Mouse (Mus musculus) layer of hippocampus, postnatal 25 days (tissue): Measurements from ENCODE around the gene Krtap19-1. TPM values are rescaled to one million over a fixed set of nuclear protein-coding genes. Genes with fewer than 3 reads are reported as not detected.
A peak's percentile ranks its signal among the peaks of the same experiment; 100 is the strongest.

Experiments used
- DNase-seq, 2 experiments: peaks; one replicate each; pipeline ENCODE4 v3.0.0; 2022; ENCODE audit warnings: mixed read lengths in 2 of 2, low spot score in 1 of 2; ENCODE audit errors: extremely low spot score in 1 of 2
- total RNA-seq, 2 experiments: library from RNA; stranded (reverse); gene quantifications; 2 replicates each; pipeline ENCODE4 v1.2.3; 2021

The Krtap19-1 gene
- total RNA-seq, result not detected

- no peak for DNase-seq
Observed at GRCm38 (mm10) chr16:88869311-88869710, at the start of gene Krtap19-1. Gene Krtap19-1 (minus strand): TSS chr16:88869411.

DNA sequence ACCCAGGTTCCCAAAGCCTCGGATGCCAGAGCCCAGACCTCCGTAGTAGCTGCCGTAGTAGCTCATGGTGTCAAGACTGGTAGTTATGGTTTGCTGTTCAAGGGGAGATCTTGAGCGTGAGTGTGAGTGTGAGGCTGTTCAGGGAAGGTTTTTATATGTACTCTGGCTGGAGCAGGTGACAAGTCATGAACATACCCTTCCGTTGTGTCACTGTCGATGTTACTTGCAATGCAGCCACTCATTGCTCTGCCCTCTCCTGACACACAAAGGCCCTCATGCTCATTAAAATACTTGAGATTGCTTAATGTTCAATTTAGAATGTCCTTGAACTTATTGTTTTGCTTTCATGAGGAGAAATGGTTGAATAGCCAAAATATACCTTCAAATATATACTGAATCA is 27.1 kb upstream of the Krtap19-1 start, which contains the start of gene Krtap19-5:
Gene Krtap19-5 (minus strand): TSS at position 101 of the 400 bp plus-strand sequence.
- no peak for DNase-seq

DNA sequence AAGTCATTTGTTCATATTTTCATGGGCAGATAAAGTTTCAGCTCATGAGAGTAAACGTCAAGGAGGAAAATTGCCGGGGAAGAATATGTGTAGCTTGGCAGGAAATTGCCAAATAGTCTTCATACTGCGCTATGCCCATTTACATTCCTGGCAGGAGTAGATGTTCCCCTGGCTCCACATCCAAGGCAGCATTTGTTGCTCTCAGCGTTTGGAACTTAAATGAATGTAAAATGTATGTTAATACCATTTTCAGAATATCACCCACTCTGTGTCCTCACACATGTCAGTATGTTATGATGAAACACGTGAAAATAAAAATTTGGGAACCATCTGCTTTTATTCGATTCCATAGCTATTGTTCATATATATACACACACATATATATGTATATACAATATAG is 17.7 kb upstream of the Krtap19-1 start:
- DNase-seq, result no peak

DNA sequence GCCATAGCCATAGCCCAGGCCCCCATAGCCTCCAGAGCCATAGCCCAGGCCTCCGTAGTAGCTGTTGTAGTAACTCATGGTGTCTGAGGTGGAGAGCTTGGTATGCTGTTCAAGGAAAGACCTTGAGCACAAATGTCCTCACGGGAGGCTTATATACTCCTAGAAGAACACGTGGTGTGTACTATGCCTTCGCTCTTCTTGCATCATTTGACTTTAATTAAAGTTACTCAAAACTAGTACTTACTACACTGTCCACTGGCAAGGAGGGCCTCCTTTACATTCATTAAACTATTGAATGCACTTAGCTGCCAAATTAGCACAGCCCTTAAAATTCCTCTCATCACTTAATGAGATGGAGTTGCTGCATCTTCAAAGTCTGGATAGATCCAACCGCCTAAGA is 15.8 kb upstream of the Krtap19-1 start, which contains the start of gene Krtap19-4:
Gene Krtap19-4 (minus strand): TSS at position 101 of the 400 bp plus-strand sequence.
- DNase-seq, result no peak

DNA sequence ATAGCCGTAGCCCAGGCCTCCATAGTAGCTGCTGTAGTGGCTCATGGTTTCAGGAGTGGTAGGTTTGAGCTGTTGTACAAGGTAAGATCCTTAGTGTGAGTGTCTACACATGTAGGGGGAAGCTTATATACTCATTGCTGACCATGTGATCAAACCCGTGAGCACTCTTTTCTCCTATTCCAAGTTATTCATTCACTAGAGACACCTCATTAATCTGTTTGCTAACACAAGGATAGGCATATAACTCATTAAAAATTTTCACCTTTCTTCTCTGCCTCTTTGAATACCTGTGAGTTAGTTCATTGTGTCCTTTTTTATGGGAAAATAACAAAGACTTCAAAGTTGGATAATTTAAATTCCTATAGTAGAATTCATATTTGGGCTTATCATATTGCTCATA is 8.7 kb upstream of the Krtap19-1 start, which contains the start of gene Krtap19-3:
Gene Krtap19-3 (minus strand): TSS at position 101 of the 400 bp plus-strand sequence.
- DNase-seq, result no peak

DNA sequence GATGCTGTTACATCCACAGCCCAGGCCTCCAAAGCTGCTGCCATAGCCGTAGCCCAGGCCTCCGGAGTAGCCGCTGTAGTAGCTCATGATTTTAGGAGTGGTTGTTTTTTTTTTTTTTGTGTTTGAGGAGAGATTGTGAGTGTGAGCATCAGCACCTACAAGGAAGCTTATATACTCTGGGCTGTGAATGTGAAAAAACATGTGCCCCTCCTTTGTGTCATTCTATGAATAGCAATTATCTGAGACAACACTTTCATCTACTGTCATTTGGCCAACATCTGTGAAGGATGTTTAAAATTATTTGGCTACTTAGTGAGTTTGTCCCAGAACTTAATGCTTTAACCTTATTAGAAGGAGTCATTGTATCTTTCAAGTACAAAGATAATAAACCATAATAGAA is 5.0 kb upstream of the Krtap19-1 start, which contains the start of gene Krtap19-2:
Gene Krtap19-2 (minus strand): TSS at position 101 of the 400 bp plus-strand sequence.
- DNase-seq, result no peak

GRCm38 (mm10) chr16:88864887-88865407 is 4.3 kb downstream of the Krtap19-1 start:
- no peak for DNase-seq

- DNase-seq, result peak in 1 of 2 experiments; percentile 4
Observed at GRCm38 (mm10) chr16:88851450-88851849, 17.8 kb downstream of the Krtap19-1 start.

- no peak for DNase-seq
Observed at GRCm38 (mm10) chr16:88848558-88848957, 20.7 kb downstream of the Krtap19-1 start.

GRCm38 (mm10) chr16:88847363-88847762 is 21.8 kb downstream of the Krtap19-1 start:
- DNase-seq, result no peak

DNA sequence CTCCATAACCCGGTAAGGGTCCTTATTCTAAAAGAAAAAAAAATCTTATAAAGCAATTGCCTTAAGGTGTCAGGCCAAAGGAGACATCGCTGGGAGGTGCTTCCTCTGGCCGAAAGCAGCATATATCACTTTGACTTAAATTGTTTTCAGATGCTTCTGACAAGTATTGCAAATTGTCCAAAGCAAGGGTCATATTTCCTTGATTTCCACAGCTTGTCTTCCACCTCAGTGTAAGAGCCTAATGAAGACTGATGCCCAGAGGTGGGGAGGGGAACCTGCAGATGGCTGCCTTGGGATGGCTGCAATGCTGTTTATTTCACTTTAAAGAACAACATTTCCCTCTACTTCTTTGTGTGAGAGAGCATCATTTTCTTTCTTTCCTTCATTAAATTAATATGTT is 42.2 kb downstream of the Krtap19-1 start:
- DNase-seq, result no peak

- peak in 1 of 2 experiments; percentile 5 for DNase-seq
Observed at GRCm38 (mm10) chr16:88826095-88826652, 43.0 kb downstream of the Krtap19-1 start, which contains the start of gene Krtap14. Gene Krtap14 (minus strand): TSS chr16:88826145.

DNA sequence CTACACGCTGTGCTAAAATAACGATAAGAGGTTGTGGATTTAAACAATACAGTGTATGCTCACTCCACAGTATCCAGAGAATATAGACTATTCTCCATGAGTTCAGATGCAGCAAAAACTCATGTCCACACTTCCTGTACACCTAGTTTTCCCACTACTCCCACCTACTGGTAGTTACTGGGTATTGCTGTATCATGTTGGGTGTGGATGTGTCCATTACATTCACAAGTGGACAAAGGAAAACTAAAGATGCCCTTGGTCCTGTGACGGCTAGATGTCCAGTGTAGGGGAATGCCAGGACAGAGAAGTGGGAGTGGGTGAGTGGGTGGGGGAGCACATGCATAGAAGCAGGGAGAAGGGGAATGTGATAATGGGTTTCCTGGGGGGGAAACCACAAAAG is 45.5 kb downstream of the Krtap19-1 start:
- no peak for DNase-seq

DNA sequence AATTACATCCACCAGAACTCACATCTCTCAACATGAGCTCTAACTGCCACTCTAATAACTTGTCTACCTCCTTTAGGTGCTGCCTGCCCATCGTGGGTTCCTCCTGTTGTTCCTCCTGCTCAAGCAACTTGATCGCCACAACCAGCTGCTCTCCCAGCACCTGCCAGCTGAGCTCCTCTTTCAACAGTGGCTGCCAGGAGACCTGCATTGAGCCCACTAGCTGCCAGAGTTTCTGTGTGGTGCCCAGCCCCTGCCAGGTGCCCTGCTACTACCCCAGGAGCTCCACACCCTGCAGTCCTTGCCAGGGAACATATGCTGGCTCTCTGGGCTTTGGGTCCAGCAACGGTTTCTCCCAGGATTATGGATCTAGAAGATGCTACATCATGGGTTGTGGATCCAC is 49.1 kb downstream of the Krtap19-1 start, which contains the start of gene Krtap15:
Gene Krtap15 (plus strand): TSS at position 150 of the 400 bp plus-strand sequence.
- DNase-seq, result no peak

Other genes starting within 250 kb of the Krtap19-1 start
- gene 2310079G19Rik, start 241.7 kb downstream of the Krtap19-1 start, total RNA-seq, result not detected
- not detected for gene Krtap26-1, start 221.6 kb downstream of the Krtap19-1 start, total RNA-seq
- not detected for gene Krtap27-1, start 197.7 kb downstream of the Krtap19-1 start, total RNA-seq
- gene 2310061N02Rik, start 161.4 kb downstream of the Krtap19-1 start, total RNA-seq, result not detected
- gene Krtap13-1, start 140.5 kb downstream of the Krtap19-1 start, total RNA-seq, result not detected
- not detected for gene Krtap13, start 117.8 kb downstream of the Krtap19-1 start, total RNA-seq
- not detected for gene 2310034C09Rik, start 110.6 kb downstream of the Krtap19-1 start, total RNA-seq
- gene 2310057N15Rik, start 95.2 kb downstream of the Krtap19-1 start, total RNA-seq, result not detected
- gene Gm5965, start 91.5 kb downstream of the Krtap19-1 start, total RNA-seq, result not detected
- gene Gm20741, start 57.2 kb downstream of the Krtap19-1 start, total RNA-seq, result not detected
- not detected for gene Krtap15, start 49.2 kb downstream of the Krtap19-1 start, total RNA-seq
- not detected for gene Krtap14, start 43.3 kb downstream of the Krtap19-1 start, total RNA-seq
- gene Krtap19-2, start 4.9 kb upstream of the Krtap19-1 start, total RNA-seq, result not detected
- gene Krtap19-3, start 8.6 kb upstream of the Krtap19-1 start, total RNA-seq, result not detected
- not detected for gene Krtap19-4, start 15.7 kb upstream of the Krtap19-1 start, total RNA-seq
- not detected for gene Krtap19-5, start 27.0 kb upstream of the Krtap19-1 start, total RNA-seq
- not detected for gene Krtap19-9b, start 62.9 kb upstream of the Krtap19-1 start, total RNA-seq
- not detected for gene Krtap16-3, start 93.5 kb upstream of the Krtap19-1 start, total RNA-seq
- not detected for gene Krtap22-2, start 141.3 kb upstream of the Krtap19-1 start, total RNA-seq
- gene Gm10229, start 145.9 kb upstream of the Krtap19-1 start, total RNA-seq, result not detected
- gene Krtap6-1, start 162.3 kb upstream of the Krtap19-1 start, total RNA-seq, result not detected
- gene Gm10228, start 172.1 kb upstream of the Krtap19-1 start, total RNA-seq, result not detected
- gene Krtap6-5, start 178.5 kb upstream of the Krtap19-1 start, total RNA-seq, result not detected
- gene 1110025L11Rik, start 194.6 kb upstream of the Krtap19-1 start, total RNA-seq, result not detected
- gene Krtap6-3, start 214.6 kb upstream of the Krtap19-1 start, total RNA-seq, result not detected